Mouse (Mus musculus): ENCODE results near the gene Fam114a2.

GRCm38 (mm10) chr11:57445237-57445962, 73.0 kb downstream of the Fam114a2 start:
- TF ChIP-seq CTCF (IDR thresholded peaks at IDR 0.05; ENCODE audit: control insufficient read depth, insufficient read depth, insufficient replicate concordance, low read depth, low read length) (no peak), POLR2A (IDR thresholded peaks at IDR 0.05; ENCODE audit: control insufficient read depth, low read depth, low read length) (no peak)
